Mouse (Mus musculus) urinary bladder, postnatal 25 days (tissue): Measurements from ENCODE around the gene Olfr141.

Experiments used
- DNase-seq: peaks from one replicate; pipeline ENCODE4 v3.0.0; 2022; ENCODE audit warnings: low spot score

Olfr141 gene

GRCm38 (mm10) chr2:86809918-86810317, at the start of gene Olfr141:
Olfr141 (minus strand) TSS chr2:86810018.
- DNase-seq = no peak

- DNase-seq = no peak
Observed at GRCm38 (mm10) chr2:86851596-86851995, 41.8 kb upstream of the Olfr141 start, which contains the start of gene Olfr1095. Olfr1095 (minus strand) TSS chr2:86851696.

- no peak for DNase-seq
Observed at GRCm38 (mm10) chr2:86824363-86824762, 14.5 kb upstream of the Olfr141 start, which contains the start of gene Olfr1094. Olfr1094 (plus strand) TSS chr2:86824663.

- no peak for DNase-seq
Observed at GRCm38 (mm10) chr2:86782179-86782578, 27.6 kb downstream of the Olfr141 start, which contains the start of gene Olfr1093. Olfr1093 (plus strand) TSS chr2:86782479.

DNA sequence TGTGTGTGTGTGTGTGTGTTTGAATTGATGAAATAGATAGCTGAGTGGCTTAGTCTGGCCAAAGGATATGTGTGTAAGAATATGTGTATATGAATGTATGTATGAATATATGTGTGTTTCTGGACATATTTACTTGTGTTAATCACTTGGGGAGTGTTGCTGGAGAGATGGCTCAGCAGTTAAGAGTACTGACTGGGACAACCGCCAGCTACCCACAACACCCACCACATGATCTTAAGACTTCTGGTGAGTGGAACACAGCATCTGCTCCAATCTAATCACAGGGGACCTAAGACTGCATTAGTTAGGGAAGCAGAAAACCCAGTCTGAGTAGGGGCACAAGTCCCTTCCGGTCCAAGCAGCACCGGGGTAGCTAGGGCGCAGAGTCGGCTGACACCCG, 48.8 kb downstream of the Olfr141 start:
- no peak for DNase-seq

DNA sequence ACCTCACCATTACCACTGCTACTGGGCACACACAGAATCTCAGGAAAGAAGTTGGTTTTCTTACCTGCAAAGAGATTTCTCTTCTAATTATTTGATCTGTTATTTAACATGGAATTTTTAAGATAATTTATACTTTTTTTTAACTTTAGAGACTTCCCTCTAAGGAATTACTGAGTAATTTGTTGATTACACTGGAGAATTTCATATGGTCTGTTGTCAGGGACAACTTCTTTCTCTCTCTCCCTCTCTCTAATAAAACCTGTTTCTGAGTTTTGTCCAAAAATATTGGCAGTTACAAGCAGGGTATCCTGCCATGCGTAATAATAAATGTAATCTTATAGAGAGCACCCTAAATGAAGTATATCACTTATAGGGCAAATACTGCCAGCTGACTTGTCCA, 50.9 kb downstream of the Olfr141 start, which contains the start of gene Olfr1090:
Gene Olfr1090 (minus strand): TSS at position 101 of the 400 bp plus-strand sequence.
- DNase-seq = no peak
